Mouse (Mus musculus) T-helper 2 cell (primary cell): ENCODE data around the gene Arhgef5.
"Not testable (repeated sequence)": the region's sequence is repeated elsewhere in the genome, so short reads cannot be mapped to it uniquely, and the experiment has no call there.

Experiments
- in situ Hi-C: fragments of 300-600 bp; cut with MboI, MseI; formaldehyde crosslinking; loops from one replicate; pipeline ENCODE4 v1.15.1; 2025; ENCODE audit warnings: high pct_unique_total_duplicates

Arhgef5 gene

DNA sequence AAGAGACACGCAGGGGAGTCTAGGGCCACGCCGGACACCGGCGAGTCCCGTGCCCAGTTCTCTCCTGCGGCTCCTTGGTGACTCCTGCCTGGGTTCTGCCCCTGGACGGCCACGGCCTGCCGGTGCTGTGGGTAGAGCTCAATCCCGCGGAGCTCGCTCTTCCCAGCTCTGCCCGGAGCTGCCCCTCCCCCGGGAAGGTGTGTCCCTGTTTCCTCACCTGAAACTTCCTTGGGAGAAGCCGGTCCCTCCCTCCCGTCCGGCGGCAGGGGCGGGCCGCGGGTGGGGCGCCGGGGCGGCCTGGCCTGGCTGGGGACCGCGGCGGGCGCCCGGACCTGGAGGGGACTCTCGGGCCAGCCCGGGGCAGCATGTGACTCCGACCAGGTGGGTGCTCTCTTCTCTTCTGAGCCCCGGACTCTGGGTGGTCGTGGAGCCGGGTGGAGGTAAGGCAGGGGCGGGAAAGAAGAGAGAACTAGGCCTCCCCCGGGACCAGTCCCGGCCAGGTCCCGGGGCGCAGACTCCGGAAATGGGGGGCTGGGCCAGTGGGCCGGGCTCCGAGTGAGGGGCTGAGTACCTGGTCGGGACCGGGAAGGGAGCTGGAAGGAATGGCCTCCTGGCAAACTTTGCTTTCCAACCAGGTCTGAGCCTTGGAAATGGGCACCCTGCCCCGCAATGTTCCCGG, at the start of gene Arhgef5:
Arhgef5 (plus strand) TSS at position 220 of the 679 bp plus-strand sequence.
- in situ Hi-C loops, result no loop called here

DNA sequence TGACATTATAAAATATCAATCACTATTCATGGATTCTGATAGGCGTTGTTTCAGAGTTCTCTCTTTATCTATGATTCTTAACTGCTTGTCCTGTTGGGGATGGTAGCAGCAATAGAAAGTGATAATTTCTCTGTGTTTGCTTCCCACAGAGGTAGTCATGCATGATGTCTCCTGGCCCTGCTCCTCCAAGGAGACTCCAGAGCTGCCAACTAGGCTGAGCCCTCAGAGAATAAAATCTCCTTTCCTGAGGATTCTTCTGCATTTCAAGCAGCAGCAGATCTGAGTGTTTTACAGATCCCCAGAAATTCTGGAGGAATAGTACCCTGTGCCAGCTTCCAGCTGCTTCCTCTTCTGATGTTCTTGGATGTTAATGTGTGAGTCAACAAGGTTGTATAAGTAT, 34.1 kb upstream of the Arhgef5 start, which contains the start of gene Olfr47:
Olfr47 (plus strand) TSS at position 275 of the 400 bp plus-strand sequence.
- in situ Hi-C loops, result not testable (repeated sequence)

DNA sequence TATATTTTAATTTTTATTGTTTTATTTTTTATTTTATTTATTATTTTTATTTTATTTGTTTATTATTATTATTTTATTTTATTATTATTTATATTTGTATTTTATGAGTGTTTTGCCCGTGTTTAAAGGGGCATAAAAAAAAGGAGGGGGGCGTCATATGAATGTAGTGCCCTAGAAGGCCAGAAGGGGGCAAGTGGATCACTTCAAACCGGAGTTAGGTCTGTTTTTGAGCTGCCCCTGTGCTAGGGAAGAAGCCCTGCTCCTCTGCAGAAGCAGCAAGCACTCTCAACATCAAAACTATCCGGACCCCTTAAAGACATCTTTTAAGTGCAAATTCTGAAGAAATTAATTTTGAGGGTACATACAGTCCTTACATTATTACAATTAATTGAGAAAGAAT, 23.3 kb upstream of the Arhgef5 start:
- in situ Hi-C loops, result loop anchor here (5.0 kb wide), 1 partner anchor 35 kb away; no protein-coding TSS in a partner anchor

DNA sequence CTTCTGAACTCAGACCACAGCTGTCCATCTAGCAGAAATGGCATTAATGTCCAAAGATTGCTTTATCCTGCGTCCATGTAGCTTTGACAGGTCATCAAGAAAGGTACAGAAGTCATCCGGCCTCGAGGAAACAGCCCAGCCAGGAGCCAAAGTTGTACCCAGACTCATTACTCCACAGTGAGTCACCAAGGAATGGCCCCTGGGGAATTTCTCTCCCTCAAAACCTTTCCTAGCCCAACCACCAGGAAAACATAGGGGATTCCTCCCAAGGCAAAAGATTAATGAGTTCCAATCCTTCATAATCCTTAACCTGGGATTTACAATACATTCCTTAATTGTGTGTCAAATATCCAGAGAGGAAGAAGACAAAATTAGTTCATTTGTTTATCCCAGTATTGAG, 18.0 kb upstream of the Arhgef5 start:
- in situ Hi-C loops, result no loop called here

DNA sequence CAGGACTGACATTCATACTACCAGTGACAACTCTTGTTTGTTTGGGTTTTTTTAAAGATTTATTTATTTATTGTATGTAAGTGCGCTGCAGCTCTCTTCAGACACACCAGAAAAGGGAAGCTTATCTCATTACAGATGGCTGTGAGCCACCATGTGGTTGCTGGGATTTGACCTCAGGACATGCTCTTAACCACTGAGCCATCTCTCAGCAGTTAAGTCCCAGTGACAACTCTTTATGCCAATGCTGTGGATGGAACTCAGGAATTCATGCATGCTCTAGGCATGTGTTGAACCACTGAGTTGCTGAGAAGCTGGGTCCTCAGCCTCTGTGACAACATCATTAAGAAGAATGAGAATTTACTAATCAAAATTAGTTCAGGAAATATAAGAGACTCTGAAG, 12.4 kb upstream of the Arhgef5 start:
- in situ Hi-C loops, result no loop called here

DNA sequence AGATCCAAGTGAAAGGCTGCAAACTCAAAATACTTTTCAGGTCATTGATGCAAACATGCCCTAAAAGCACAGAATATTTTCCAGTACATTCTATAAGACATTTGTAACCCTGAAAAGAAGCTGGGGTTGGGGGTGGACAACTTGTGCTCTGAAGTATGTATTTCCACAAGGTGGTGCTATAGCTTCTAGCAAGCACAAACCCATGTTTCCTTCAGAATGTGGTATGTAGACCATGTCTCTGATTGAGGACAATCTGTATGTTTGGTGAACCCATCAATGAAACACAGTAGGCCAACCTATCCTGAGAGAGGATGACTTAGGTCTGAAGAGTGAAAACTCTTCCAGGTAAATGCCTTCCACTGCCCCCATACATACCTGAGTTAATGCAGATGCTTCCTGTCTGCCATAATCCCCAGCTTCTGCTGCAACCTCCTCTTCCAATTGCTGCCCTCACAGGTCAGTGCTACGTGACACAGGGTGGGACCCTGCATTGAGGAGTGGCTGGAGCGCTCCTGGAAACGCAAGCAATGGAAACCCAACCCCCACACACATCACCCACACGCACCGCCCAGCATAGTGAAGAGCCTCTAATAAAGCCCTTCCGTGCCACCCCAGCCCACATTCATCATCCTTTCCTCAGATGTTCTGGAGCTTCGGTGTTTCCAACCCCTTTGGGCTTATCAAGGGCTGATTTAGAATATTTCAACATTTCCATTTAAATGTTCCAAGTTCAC, 11.0 kb upstream of the Arhgef5 start:
- in situ Hi-C loops, result no loop called here

DNA sequence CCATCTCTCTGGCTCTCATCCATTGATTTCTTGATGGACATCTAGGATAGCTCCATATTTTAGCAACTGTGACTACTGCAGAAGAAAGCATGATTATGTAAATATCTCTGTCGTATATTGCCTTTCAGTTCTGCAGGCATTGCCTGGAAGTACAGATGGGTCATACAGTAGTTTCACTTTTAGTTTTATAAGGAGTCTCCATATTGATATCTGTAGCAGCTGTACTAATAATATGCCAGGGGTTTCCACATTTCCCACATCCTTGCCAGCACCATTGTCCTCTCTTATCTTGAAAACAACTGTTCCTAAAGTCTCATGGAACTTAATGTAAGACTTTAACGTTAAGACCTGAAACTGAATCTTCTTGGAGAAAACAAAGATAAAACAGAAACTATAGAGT, 4.6 kb upstream of the Arhgef5 start:
- in situ Hi-C loops, result no loop called here

DNA sequence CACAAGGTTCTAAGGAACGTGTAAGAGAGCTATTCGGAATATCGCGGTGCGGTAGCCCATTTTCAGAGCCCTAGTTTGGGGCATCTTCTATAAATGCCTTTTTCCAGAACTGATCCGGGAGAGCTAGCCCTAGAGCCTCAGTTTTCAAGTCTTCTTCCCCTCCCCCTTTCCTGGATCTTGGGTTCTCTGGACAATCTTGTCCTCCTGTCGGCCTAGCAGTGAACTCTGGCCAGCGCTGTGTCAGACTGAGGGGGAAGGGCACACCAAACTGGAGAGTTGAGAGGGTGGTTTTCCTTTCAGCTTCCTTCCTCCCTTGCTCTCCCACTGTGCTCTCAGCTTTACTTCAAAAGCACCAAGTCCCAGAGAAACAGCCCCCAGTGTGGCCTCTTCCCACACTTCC, 974 bp downstream of the Arhgef5 start:
- in situ Hi-C loops, result no loop called here

DNA sequence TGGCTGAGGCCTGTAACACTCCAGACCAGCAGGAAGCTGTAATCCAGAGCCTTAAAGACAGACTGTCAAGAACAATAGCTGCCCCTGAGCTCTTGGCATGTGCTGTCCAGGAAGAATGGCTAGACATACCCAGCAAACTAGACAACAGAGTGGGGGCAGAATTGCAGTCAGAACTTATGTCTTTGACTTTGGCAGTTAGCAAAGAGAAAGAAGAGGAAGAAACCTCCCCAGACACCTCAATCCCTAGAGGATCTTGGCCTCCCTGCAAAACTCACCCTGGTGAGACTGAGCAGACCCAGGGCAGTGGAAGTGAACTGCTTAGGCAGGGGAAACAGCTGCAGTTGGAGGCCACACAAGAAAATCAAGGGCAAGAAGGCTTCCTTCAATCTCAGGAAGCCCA, 7.2 kb downstream of the Arhgef5 start:
- in situ Hi-C loops, result no loop called here

DNA sequence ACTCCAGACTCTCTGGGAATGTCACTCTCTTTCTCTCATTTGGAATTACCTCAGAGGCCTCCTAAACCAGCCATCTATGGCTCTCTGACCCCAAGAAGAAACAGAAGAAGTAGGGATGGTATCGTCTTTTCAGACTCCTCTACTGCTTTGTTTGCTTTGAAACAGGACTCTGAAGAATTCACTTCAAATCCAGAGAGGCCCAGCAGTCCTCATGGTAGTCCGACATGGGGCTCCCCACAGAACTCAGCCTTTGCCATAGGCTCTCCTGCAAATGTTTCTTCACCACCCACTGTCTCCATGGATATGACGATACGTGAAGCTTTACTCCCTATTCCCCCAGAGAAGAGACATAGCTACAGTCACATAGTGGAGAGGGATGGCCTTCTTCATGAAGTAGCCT, 8.7 kb downstream of the Arhgef5 start:
- in situ Hi-C loops, result no loop called here

DNA sequence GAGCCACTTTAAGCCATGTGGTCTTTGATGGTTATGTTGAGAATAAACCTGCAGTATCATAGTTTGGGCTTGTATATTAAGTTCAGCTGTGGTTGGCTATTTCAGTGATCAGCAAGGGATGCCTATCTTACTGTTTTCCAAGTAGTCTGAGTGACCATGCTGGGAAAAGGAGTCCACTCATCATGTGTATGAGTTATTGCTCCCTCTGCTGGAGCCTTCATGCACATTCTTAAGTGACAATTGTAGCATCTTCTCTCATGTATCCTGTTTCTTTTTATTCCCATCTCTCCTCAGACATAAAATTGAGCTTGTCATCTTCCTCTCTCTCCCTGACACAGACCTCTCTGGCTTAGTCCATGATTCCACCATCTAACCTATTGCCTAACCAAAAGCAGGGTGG, 12.9 kb downstream of the Arhgef5 start:
- in situ Hi-C loops, result loop anchor here (5.0 kb wide), 1 partner anchor 36 kb away; no protein-coding TSS in a partner anchor

DNA sequence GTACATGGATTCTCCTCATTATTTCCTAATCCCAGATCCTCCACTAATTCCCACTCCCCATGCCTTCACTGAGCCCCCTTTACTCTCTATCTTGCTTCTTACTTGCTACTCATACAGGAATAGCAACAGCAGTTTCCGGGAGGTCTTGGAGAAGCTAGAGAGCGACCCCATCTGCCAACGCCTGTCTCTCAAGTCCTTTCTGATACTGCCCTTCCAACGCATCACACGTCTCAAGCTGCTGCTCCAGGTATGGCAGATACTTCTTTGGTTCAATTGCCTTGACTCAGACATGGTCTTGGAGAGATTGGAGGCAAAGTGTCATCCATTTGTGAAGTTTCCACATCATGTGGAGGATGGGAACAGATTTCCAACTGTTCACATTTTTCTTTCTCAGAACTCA, 15.1 kb downstream of the Arhgef5 start:
- in situ Hi-C loops, result no loop called here

DNA sequence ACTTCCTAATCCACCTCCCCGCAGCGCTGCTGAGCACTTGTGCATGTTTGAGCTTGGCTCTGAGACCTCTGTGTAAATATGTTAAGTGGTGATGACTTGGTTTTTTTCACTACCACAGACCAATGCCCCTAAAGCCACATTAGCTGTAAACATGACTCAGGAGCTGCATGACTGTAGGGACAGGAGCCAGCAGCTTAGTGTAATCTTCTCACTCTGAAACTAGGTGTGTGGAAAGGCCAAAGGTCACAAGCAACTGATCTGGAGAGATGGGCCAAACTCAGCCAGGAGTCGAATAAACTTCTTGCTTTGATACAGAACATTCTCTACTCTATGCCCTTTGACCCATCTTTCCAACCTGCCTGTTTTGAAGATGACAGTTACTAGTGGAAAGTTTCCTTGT, 26.7 kb downstream of the Arhgef5 start:
- in situ Hi-C loops, result no loop called here

DNA sequence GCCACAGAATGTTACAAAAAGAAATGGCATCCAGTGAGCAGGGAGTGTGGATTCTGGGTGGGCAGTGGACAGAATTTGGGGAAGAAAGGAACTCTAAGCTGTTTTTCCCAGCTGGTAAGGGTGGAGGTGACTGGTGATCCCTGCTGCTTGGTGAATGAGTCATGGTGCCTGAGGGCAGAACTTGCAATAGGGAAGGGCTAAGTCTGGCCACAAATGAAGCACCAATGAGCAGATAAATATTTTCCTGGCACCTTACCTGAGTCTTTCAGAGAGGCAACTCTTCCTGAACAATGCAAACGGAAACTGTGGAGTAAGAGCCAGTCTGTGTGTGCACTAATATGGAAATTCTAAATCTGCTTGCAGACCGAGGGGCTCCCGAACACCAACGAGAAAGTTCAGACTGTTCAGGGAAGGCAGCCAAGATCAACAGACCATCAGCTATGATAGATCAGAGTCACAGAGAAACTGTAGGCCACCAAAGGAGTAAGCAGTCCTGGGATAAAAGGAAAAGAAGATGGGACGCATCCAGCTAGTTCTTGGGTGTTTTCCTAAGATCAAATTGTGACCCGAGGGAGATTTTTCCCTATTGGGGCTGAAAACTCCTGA, 27.2 kb downstream of the Arhgef5 start:
- in situ Hi-C loops, result no loop called here

DNA sequence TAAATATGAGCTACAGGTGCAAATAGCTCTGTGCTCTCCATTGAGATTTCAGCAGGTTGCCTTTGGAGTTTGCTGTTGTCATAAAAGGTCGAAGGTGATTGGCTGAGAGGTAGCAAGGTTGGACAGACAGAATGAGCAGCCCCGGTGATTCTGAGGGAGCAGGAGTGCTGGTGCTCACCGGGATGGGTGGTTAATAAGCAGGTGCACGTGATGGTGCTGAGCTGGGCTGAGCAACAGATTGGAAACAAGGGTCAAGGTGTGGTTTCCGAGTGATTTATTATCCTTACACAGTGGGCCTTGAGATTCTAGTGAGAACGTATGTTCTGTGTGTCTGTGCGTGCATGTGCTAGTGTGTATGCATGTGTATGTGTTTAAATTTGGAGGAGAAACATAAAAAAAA, 27.8 kb downstream of the Arhgef5 start:
- in situ Hi-C loops, result no loop called here

DNA sequence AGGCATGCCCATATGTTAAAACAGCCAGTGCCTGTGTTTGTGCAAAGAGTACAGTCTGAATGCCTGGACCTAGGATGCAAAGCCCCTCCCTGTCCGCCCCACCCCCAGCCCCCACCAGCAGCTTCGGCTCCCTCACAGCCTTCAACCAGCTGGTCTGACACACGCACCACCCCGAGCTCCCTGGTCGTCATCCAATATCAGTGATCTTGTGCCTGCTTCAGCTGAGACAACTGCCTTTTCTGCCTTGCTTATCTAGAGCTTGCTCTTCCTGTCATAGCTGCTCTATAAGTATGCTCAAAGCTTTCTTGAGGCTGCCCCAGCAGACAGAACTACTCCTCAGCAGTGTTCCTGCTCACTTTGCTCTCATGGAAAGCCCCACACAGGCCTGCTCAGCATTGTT, 30.5 kb downstream of the Arhgef5 start:
- in situ Hi-C loops, result no loop called here

DNA sequence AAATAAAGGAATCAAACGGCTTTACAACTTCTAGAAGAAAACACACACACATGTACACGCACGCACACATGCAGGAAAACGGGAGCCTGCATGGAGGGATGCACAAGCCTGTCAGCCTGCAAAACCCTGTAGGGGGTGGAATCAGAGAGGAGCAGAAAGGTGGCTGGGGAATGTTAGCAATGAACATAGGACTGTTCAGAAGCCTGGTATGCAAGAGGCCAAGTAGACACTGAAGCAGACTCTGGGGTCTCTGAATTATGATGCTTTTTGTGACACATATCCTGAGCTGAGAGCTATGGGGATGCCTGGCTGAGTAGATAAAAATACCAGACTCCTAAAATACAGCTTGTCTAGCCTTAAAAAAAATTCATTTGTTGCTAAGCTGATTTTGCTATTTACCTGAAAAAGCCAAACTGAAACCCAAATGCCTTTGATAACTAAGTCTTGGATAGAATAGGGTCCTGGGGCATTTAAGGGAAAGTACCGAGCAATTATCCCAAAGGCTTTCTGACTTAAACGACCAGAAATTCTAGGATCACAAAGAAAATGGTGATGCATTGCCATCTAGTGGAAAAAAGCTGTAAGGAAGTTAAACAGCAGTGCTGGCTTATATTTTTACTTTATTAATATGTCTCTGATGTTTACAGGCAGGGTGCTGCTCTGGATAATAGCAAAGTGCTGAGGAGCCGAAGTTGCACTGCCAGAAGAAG, 31.6 kb downstream of the Arhgef5 start:
- in situ Hi-C loops, result no loop called here

DNA sequence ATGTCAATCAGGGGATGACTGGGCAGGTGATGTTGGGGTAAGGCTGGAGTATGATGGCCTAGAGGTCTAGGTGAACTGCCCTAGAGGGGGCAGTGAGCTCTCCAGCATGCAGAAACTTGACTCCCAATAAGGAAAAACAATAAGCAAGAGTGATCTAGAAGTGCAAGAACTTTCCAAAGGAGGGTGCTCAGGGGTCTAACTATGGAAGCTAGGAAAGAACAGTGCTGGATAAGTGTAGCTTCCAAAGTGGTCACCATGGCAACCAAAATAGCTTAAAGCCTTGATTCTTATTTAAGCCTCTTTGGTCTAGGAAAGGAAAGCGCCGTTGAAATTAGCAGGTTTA, 32.1 kb downstream of the Arhgef5 start:
- in situ Hi-C loops, result no loop called here

DNA sequence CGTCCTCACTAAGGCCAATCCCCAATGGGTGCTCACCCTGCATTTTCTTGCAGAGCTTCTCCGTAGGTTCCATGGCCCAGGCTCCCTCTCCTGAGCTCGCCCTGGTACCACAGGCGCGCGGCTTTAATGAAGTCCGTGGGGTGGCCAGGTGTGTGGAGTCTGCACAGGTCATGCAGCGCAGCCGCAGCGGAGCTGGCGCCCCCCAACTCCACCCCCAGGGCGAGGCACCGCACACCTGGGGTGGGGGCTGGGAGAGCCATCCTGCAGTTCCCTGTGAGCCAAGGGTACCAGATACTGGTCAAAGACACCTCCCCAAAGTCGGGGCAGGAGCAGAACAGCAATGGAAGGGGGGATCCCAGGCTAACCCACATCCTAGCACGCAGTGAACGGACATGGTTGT, 44.1 kb downstream of the Arhgef5 start, which contains the start of gene Nobox:
Nobox (minus strand) TSS at position 101 of the 400 bp plus-strand sequence.
- in situ Hi-C loops, result no loop called here

DNA sequence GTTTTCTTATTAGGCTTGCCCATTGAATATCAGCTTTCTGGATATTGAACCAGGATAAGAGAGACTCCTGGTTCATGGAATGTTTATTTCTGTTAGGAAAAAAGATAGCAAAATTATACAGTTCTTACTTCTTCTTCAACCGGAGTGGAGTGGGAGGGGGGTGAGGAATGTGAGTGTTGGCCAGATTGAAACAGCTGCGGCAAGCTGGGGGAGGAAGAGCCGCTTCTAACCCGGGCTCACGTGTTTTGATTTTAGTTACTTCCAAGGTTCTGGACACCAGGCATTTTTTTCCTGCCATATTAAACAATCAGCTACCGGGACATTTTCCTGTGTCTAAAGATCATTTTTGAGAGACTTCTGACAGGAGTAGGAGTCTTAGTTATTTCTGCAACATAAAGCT, 44.7 kb downstream of the Arhgef5 start:
- in situ Hi-C loops, result no loop called here

DNA sequence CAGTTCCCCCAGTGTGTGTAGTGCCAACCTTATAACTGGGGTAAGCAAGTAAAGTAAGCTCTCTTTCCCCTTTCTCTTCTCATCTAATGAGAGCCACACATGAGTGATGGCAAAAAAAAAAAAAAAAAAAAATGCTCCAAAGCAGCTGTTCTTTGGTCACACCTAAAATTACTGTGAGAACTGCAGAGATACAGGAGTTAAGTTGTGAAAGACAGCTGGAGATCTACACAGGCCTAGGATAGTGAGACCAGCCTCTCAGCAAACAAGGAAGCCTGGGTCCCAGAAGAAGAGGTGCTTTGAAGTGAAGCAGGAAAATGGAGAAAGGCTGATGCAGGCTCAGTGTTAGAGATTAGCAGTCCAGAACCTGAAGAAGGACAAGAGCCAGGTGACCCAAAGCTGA, 47.2 kb downstream of the Arhgef5 start:
- in situ Hi-C loops, result no loop called here

DNA sequence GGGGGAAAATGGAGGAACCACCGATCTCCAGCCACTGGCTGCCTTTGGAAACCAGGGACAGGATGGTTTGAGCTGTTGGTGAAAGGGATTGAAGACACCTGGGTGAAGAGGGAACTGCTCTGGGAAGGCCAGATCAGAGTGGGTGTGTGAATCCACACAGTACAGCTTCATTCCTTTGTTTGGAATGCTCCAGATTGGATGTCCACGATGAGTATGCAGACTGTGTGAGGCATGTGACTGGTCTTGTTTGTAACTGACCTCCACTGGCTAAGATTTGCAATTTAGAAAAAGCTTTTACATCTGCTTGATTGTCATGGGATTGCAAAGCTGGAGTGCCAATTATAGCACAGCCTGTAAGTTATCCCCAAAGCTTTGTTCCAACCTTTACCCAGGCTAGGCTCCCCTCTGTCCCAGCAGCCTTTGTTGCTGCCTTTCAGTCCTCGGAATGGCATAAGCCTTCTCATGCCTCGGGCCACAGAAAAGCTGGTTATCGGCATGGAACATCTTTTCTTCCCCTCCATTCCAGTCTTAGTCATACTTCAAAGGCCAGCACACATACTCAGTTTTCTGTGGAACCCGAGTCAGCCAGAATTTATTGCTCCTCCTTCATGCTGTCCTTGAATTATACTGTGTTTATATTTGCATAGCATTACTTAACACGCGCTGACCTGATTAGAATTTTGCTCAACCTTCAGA, 47.7 kb downstream of the Arhgef5 start:
- in situ Hi-C loops, result no loop called here
